Mouse (Mus musculus) forebrain, embryonic 12.5 days (tissue): ENCODE measurements around the gene Pum1. TPM values are rescaled to one million over a fixed set of nuclear protein-coding genes. Genes with fewer than 3 reads are reported as not detected.

ENCODE experiments used
- ATAC-seq: fragments of 200-750 bp; cut with Nextera tagmentation; 2 replicates; pipeline ENCODE4 v1.8.0; 2017; ENCODE audit warnings: moderate TSS enrichment; ENCODE audit not compliant: low FRiP score
- H3K27ac ChIP-seq: fragments of 300-500 bp; sonication (generic); 2 replicates; pipeline ENCODE4 v1.5.1; 2016; ENCODE audit warnings: mild to moderate bottlenecking
- H3K27me3 ChIP-seq: fragments of 300-500 bp; sonication (generic); 2 replicates; pipeline ENCODE4 v1.6.1; 2016; ENCODE audit warnings: mild to moderate bottlenecking
- H3K36me3 ChIP-seq: fragments of 300-500 bp; sonication (generic); replicated peaks from 2 replicates; pipeline ENCODE4 v1.6.1; 2016; ENCODE audit warnings: mild to moderate bottlenecking
- H3K4me1 ChIP-seq: fragments of 300-500 bp; sonication (generic); 2 replicates; pipeline ENCODE4 v1.6.1; 2016
- H3K4me2 ChIP-seq: fragments of 300-500 bp; sonication (generic); 2 replicates; pipeline ENCODE4 v1.6.1; 2016; ENCODE audit warnings: mild to moderate bottlenecking, moderate library complexity
- H3K4me3 ChIP-seq: fragments of 300-500 bp; sonication (generic); replicated peaks from 2 replicates; pipeline ENCODE4 v1.5.1; 2016; ENCODE audit warnings: mild to moderate bottlenecking
- H3K9ac ChIP-seq: fragments of 300-500 bp; sonication (generic); 2 replicates; pipeline ENCODE4 v1.6.1; 2016; ENCODE audit warnings: mild to moderate bottlenecking
- H3K9me3 ChIP-seq: fragments of 300-500 bp; sonication (generic); 2 replicates; pipeline ENCODE4 v1.6.1; 2016
- WGBS: fragments of 180-500 bp; shearing (Covaris S2); methylation state at CpG from one replicate; pipeline ENCODE4 v1.1.7; 2016; 5-methylcytosine and 5-hydroxymethylcytosine counted together
- polyA plus RNA-seq: library from polyadenylated mRNA; unstranded; fragments of >200 nt; fragmentation: Nextera tagmentation; extraction: Ambion mirVana; gene quantifications from 2 replicates; pipeline ENCODE4 v1.2.1, GENCODE M21; 2016

Gene Pum1
- polyA plus RNA-seq, 1 experiment from 2014 or later: 134 TPM

- Histone ChIP-seq H3K9me3 (no peaks in the 10 kb centered on the region), H3K36me3 (peaks cover 95% of the 10 kb centered on the region), H3K4me1 (no peaks in the 10 kb centered on the region), H3K27me3 (no peaks in the 10 kb centered on the region), H3K27ac (no peak overlapping the region), H3K4me3 (no peak overlapping the region), H3K4me2 (no peak overlapping the region), H3K9ac (no peak overlapping the region)
- WGBS: 88% methylated on average over 5 of the region's 5 CpGs
- no peak for ATAC-seq
Measured at GRCm38 (mm10) chr4:130745561-130746306, 82.6 kb downstream of the Pum1 start.

GRCm38 (mm10) chr4:130749566-130749965 lies 86.4 kb downstream of the Pum1 start:
- no peaks in the 10 kb centered on the region for H3K4me1 ChIP-seq
- no peak overlapping the region for H3K27ac ChIP-seq
- WGBS: 84% methylated on average over 7 of the region's 7 CpGs
- peaks cover 98% of the 10 kb centered on the region for H3K36me3 ChIP-seq
- no peak overlapping the region for H3K4me3 ChIP-seq
- H3K27me3 ChIP-seq: no peaks in the 10 kb centered on the region
- H3K9me3 ChIP-seq: no peaks in the 10 kb centered on the region
- no peak for ATAC-seq
- no peak overlapping the region for H3K9ac ChIP-seq
- no peak overlapping the region for H3K4me2 ChIP-seq

GRCm38 (mm10) chr4:130751966-130752365 lies 88.8 kb downstream of the Pum1 start:
- no peaks in the 10 kb centered on the region for H3K27me3 ChIP-seq
- no peaks in the 10 kb centered on the region; the same call in 1 of the 2 replicates for H3K4me1 ChIP-seq
- H3K4me3 ChIP-seq: no peak overlapping the region
- H3K9me3 ChIP-seq: no peaks in the 10 kb centered on the region
- whole genome bisulfite sequencing: 89% methylated on average over 2 of the region's 2 CpGs
- no peak for ATAC-seq
- H3K4me2 ChIP-seq: no peak overlapping the region
- peaks cover 91% of the 10 kb centered on the region for H3K36me3 ChIP-seq
- H3K27ac ChIP-seq: no peak overlapping the region
- no peak overlapping the region for H3K9ac ChIP-seq

- WGBS: 85% methylated on average over 7 of the region's 7 CpGs
Measured at GRCm38 (mm10) chr4:130752591-130752990, 89.5 kb downstream of the Pum1 start.

GRCm38 (mm10) chr4:130753755-130754154 lies 90.6 kb downstream of the Pum1 start:
- no peaks in the 10 kb centered on the region; the same call in 1 of the 2 replicates for H3K4me1 ChIP-seq
- no peak overlapping the region for H3K9ac ChIP-seq
- H3K9me3 ChIP-seq: no peaks in the 10 kb centered on the region
- H3K4me3 ChIP-seq: no peak overlapping the region
- H3K27me3 ChIP-seq: no peaks in the 10 kb centered on the region
- H3K27ac ChIP-seq: no peak overlapping the region
- WGBS: 83% methylated on average over 5 of the region's 5 CpGs
- peaks cover 90% of the 10 kb centered on the region for H3K36me3 ChIP-seq
- no peak for ATAC-seq
- no peak overlapping the region for H3K4me2 ChIP-seq

More at GRCm38 (mm10) chr4:130752591-130752990, 89.5 kb downstream of the Pum1 start:
- Histone ChIP-seq H3K27me3 (no peaks in the 10 kb centered on the region), H3K4me2 (no peak overlapping the region), H3K9ac (no peak overlapping the region), H3K27ac (no peak overlapping the region), H3K4me3 (no peak overlapping the region), H3K4me1 (no peaks in the 10 kb centered on the region; the same call in 1 of the 2 replicates), H3K36me3 (peaks cover 90% of the 10 kb centered on the region), H3K9me3 (no peaks in the 10 kb centered on the region)
- no peak for ATAC-seq

GRCm38 (mm10) chr4:130754776-130755175 lies 91.7 kb downstream of the Pum1 start:
- H3K4me1 ChIP-seq: no peaks in the 10 kb centered on the region; the same call in 1 of the 2 replicates
- H3K27ac ChIP-seq: no peak overlapping the region
- H3K9ac ChIP-seq: no peak overlapping the region
- 86% methylated on average over 2 of the region's 2 CpGs for WGBS
- H3K4me2 ChIP-seq: no peak overlapping the region
- no peak overlapping the region for H3K4me3 ChIP-seq
- peaks cover 90% of the 10 kb centered on the region for H3K36me3 ChIP-seq
- ATAC-seq: no peak
- H3K9me3 ChIP-seq: no peaks in the 10 kb centered on the region
- H3K27me3 ChIP-seq: no peaks in the 10 kb centered on the region

GRCm38 (mm10) chr4:130759875-130760274 lies 96.8 kb downstream of the Pum1 start:
- Histone ChIP-seq H3K4me2 (no peak overlapping the region), H3K27ac (no peak overlapping the region), H3K9me3 (no peaks in the 10 kb centered on the region), H3K36me3 (peaks cover 87% of the 10 kb centered on the region), H3K4me1 (no peaks in the 10 kb centered on the region; the same call in 1 of the 2 replicates), H3K9ac (no peak overlapping the region), H3K27me3 (no peaks in the 10 kb centered on the region), H3K4me3 (no peak overlapping the region)
- no peak for ATAC-seq
- 97% methylated on average over 2 of the region's 2 CpGs for WGBS

- Histone ChIP-seq H3K36me3 (peaks cover 92% of the 10 kb centered on the region), H3K9ac (no peak overlapping the region), H3K27ac (no peak overlapping the region), H3K4me2 (no peak overlapping the region), H3K9me3 (no peaks in the 10 kb centered on the region), H3K27me3 (no peaks in the 10 kb centered on the region), H3K4me3 (no peak overlapping the region), H3K4me1 (no peaks in the 10 kb centered on the region)
- WGBS: 92% methylated on average over 5 of the region's 5 CpGs
- no peak for ATAC-seq
Measured at GRCm38 (mm10) chr4:130761809-130762208, 98.7 kb downstream of the Pum1 start.

- H3K4me2 ChIP-seq: no peak overlapping the region
- no peaks in the 10 kb centered on the region for H3K9me3 ChIP-seq
- 95% methylated on average over 7 of the region's 7 CpGs for WGBS
- H3K27ac ChIP-seq: no peak overlapping the region
- no peaks in the 10 kb centered on the region for H3K4me1 ChIP-seq
- no peak overlapping the region for H3K9ac ChIP-seq
- H3K36me3 ChIP-seq: peaks cover 87% of the 10 kb centered on the region
- no peak for ATAC-seq
- no peak overlapping the region for H3K4me3 ChIP-seq
- no peaks in the 10 kb centered on the region for H3K27me3 ChIP-seq
Measured at GRCm38 (mm10) chr4:130765399-130766160, 102.5 kb downstream of the Pum1 start.

GRCm38 (mm10) chr4:130766387-130766786 lies 103.3 kb downstream of the Pum1 start:
- no peaks in the 10 kb centered on the region for H3K27me3 ChIP-seq
- 88% methylated on average over 2 of the region's 2 CpGs for WGBS
- H3K4me1 ChIP-seq: no peaks in the 10 kb centered on the region
- no peak for ATAC-seq
- no peak overlapping the region for H3K27ac ChIP-seq
- H3K36me3 ChIP-seq: peaks cover 86% of the 10 kb centered on the region
- H3K9me3 ChIP-seq: no peaks in the 10 kb centered on the region
- H3K9ac ChIP-seq: no peak overlapping the region
- H3K4me3 ChIP-seq: no peak overlapping the region
- H3K4me2 ChIP-seq: no peak overlapping the region

GRCm38 (mm10) chr4:130766926-130767325 lies 103.8 kb downstream of the Pum1 start:
- H3K9me3 ChIP-seq: no peaks in the 10 kb centered on the region
- no peaks in the 10 kb centered on the region for H3K27me3 ChIP-seq
- no peak overlapping the region for H3K4me3 ChIP-seq
- no peak overlapping the region for H3K4me2 ChIP-seq
- H3K27ac ChIP-seq: no peak overlapping the region
- H3K4me1 ChIP-seq: no peaks in the 10 kb centered on the region
- peaks cover 86% of the 10 kb centered on the region for H3K36me3 ChIP-seq
- ATAC-seq: no peak
- WGBS: 88% methylated on average over 4 of the region's 4 CpGs
- no peak overlapping the region for H3K9ac ChIP-seq

- Histone ChIP-seq H3K4me3 (no peak overlapping the region), H3K4me2 (no peak overlapping the region), H3K36me3 (peaks cover 82% of the 10 kb centered on the region), H3K4me1 (peaks cover 12% of the 10 kb centered on the region; the same call in 1 of the 2 replicates), H3K27me3 (no peaks in the 10 kb centered on the region), H3K9ac (no peak overlapping the region), H3K27ac (no peak overlapping the region), H3K9me3 (no peaks in the 10 kb centered on the region)
- ATAC-seq: no peak
- 89% methylated on average over 4 of the region's 4 CpGs for WGBS
Measured at GRCm38 (mm10) chr4:130773899-130774298, 110.8 kb downstream of the Pum1 start.
